ENCODE assay signal across 13 mouse cellular contexts in genomic region chr17:11029348-11029747, GRCm38 (mm10).
DNase-seq lines count a peak whose midpoint lies in the region; ATAC-seq and TF ChIP-seq lines count a peak whose summit lies in the region.
"Had no signal": no experiment of that assay in that cellular context is flagged by ENCODE, and none has a peak within 500 bp of the region (broad histone marks: within the 10 kb centered on the region; RNA-seq: fewer than 3 reads in every experiment).

No protein-coding gene starts in this region.

- no peak overlapping the region for H3K9ac ChIP-seq in intestine, postnatal 0 days (ENCODE audit: low read depth, low read length)
- H3K9ac ChIP-seq in intestine, embryonic 15.5 days, result no peak overlapping the region
- H3K9ac ChIP-seq: embryonic facial prominence, embryonic 12.5 days had no signal

- no peak overlapping the region for H3K27ac ChIP-seq in intestine, postnatal 0 days (ENCODE audit: low read depth, low read length)
- no peak overlapping the region for H3K27ac ChIP-seq in intestine, embryonic 15.5 days
- no peak overlapping the region for H3K27ac ChIP-seq in limb, embryonic 10.5 days
- H3K27ac ChIP-seq: embryonic facial prominence, embryonic 12.5 days; hindbrain, embryonic 10.5 days had no signal

- TF ChIP-seq POLR2A in brain, embryonic 14.5 days (IDR thresholded peaks at IDR 0.05; ENCODE audit: borderline replicate concordance, extremely low read depth, insufficient read depth, insufficient read length, poor library complexity, severe bottlenecking), result no peak

- peak; percentile 6 for DNase-seq in 3T3-L1 (ENCODE audit: low read depth, low spot score)
- no peak for DNase-seq in brain, embryonic 14.5 days (ENCODE audit: low read depth)
- DNase-seq in limb, embryonic 10.5 days (ENCODE audit: low spot score), result no peak
- no peak for DNase-seq in left cerebral cortex, adult 18-20 months (ENCODE audit: low spot score in 2 of 2)
- DNase-seq: adrenal gland, postnatal 10 days; cerebellum, adult 9-10 months; kidney, postnatal 10 days had no signal

- H3K36me3 ChIP-seq in intestine, postnatal 0 days (ENCODE audit: control insufficient read depth, insufficient read depth), result no peaks in the 10 kb centered on the region
- no peaks in the 10 kb centered on the region for H3K36me3 ChIP-seq in intestine, embryonic 15.5 days
- H3K36me3 ChIP-seq in E14TG2a.4 (ENCODE audit: insufficient read depth, low read length), result no peaks in the 10 kb centered on the region
- no peaks in the 10 kb centered on the region for H3K36me3 ChIP-seq in limb, embryonic 10.5 days
- H3K36me3 ChIP-seq: embryonic facial prominence, embryonic 12.5 days; hindbrain, embryonic 10.5 days had no signal

- H3K4me2 ChIP-seq in intestine, postnatal 0 days (replicated peaks; ENCODE audit: low read depth), result no peak overlapping the region
- no peak overlapping the region for H3K4me2 ChIP-seq in intestine, embryonic 15.5 days (replicated peaks)
- H3K4me2 ChIP-seq: embryonic facial prominence, embryonic 12.5 days had no signal

- peak; percentile 38; the same call in 1 of the 2 replicates for TF ChIP-seq CTCF in intestine, postnatal 0 days (IDR thresholded peaks at IDR 0.05; ENCODE audit: low read depth)
- peak; percentile 52 for TF ChIP-seq CTCF in E14TG2a.4 (conservative IDR thresholded peaks at IDR 0.05; ENCODE audit: low read length)
- peak; percentile 28; the same call in 1 of the 2 replicates for TF ChIP-seq CTCF in brain, embryonic 14.5 days (IDR thresholded peaks at IDR 0.05; ENCODE audit: borderline replicate concordance, extremely low read depth, insufficient read depth, insufficient read length)

- no peak for ATAC-seq in intestine, postnatal 0 days
- no peak for ATAC-seq in intestine, embryonic 15.5 days
- ATAC-seq: CD4-positive, CD25-positive, alpha-beta regulatory T cell, adult 4 months had no signal

- H3K4me3 ChIP-seq in intestine, postnatal 0 days (ENCODE audit: low read depth, low read length), result no peak overlapping the region
- no peak overlapping the region for H3K4me3 ChIP-seq in intestine, embryonic 15.5 days (replicated peaks)
- H3K4me3 ChIP-seq in E14TG2a.4 (replicated peaks; ENCODE audit: low read length), result no peak overlapping the region
- no peak overlapping the region for H3K4me3 ChIP-seq in limb, embryonic 10.5 days
- H3K4me3 ChIP-seq: embryonic facial prominence, embryonic 12.5 days; hindbrain, embryonic 10.5 days had no signal

- 95% methylated on average over 4 of the region's 4 CpGs for WGBS in intestine, postnatal 0 days
- 97% methylated on average over 4 of the region's 4 CpGs for WGBS in intestine, embryonic 15.5 days
- WGBS in limb, embryonic 10.5 days, result 94% methylated on average over 4 of the region's 4 CpGs

- H3K4me1 ChIP-seq in intestine, postnatal 0 days (replicated peaks; ENCODE audit: control insufficient read depth, insufficient read depth, low read length), result no peaks in the 10 kb centered on the region
- no peaks in the 10 kb centered on the region for H3K4me1 ChIP-seq in intestine, embryonic 15.5 days (replicated peaks)
- no peaks in the 10 kb centered on the region for H3K4me1 ChIP-seq in E14TG2a.4 (replicated peaks; ENCODE audit: low read depth, low read length)
- no peaks in the 10 kb centered on the region for H3K4me1 ChIP-seq in limb, embryonic 10.5 days
- H3K4me1 ChIP-seq: embryonic facial prominence, embryonic 12.5 days; hindbrain, embryonic 10.5 days had no signal

- no peaks in the 10 kb centered on the region for H3K9me3 ChIP-seq in intestine, postnatal 0 days (ENCODE audit: control insufficient read depth)
- no peaks in the 10 kb centered on the region for H3K9me3 ChIP-seq in intestine, embryonic 15.5 days
- H3K9me3 ChIP-seq in E14TG2a.4 (ENCODE audit: low read length), result no peaks in the 10 kb centered on the region; the same call in 1 of the 2 replicates
- no peaks in the 10 kb centered on the region for H3K9me3 ChIP-seq in limb, embryonic 10.5 days (replicated peaks)
- H3K9me3 ChIP-seq: embryonic facial prominence, embryonic 12.5 days; hindbrain, embryonic 10.5 days had no signal

- H3K27me3 ChIP-seq in intestine, postnatal 0 days (replicated peaks; ENCODE audit: control insufficient read depth, insufficient read depth, low read length), result no peaks in the 10 kb centered on the region
- no peaks in the 10 kb centered on the region for H3K27me3 ChIP-seq in intestine, embryonic 15.5 days (replicated peaks)
- peaks cover 3% of the 10 kb centered on the region; the same call in 1 of the 2 replicates for H3K27me3 ChIP-seq in E14TG2a.4 (ENCODE audit: insufficient read depth, low read length)
- no peaks in the 10 kb centered on the region for H3K27me3 ChIP-seq in limb, embryonic 10.5 days (ENCODE audit: low read depth, poor library complexity, severe bottlenecking)
- H3K27me3 ChIP-seq: embryonic facial prominence, embryonic 12.5 days had no signal
